Mouse (Mus musculus): ENCODE data around the gene Mgat4e. TPM values are rescaled to one million over a fixed set of nuclear protein-coding genes. Genes with fewer than 3 reads are reported as not detected.

The Mgat4e gene
- polyA plus RNA-seq, 1 experiment: not detected

DNA sequence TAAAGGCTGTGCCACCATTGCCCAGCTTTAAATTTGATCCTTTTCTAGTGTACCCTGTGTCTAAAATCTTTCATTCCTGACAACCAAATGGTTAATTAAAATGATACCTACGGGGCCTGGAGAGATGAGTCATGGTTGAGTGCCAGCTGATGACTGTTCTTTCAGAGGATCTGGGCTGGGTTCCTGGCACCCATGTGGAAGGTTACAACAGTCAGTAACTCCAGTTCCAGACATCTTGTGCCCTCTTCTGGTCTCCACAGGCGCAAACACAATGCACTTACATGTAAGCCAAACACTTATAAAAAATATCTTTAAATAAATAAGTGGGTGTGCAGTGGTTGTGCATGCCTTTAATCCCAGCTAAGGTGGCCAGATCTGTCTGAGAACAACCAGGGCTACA lies 56.0 kb downstream of the Mgat4e start:
- Histone ChIP-seq H3K4me3 (ENCODE audit: extremely low read depth, insufficient read depth, insufficient read length) (no peak overlapping the region), H3K27me3 (ENCODE audit: control insufficient read depth, insufficient read depth, low read length) (no peaks in the 10 kb centered on the region), H3K4me1 (ENCODE audit: control insufficient read depth, insufficient read depth, insufficient read length) (peaks cover 2% of the 10 kb centered on the region; the same call in 1 of the 2 replicates), H3K36me3 (ENCODE audit: control insufficient read depth, insufficient read depth, low read length) (peaks cover 10% of the 10 kb centered on the region), H3K27ac (ENCODE audit: insufficient read depth, low read length) (no peak overlapping the region)
- 88% methylated on average over 2 of the region's 2 CpGs for WGBS
- DNase-seq (ENCODE audit: low read depth in 1 of 2, low spot score in 2 of 2): no peak
- TF ChIP-seq POLR2A (IDR thresholded peaks at IDR 0.05; ENCODE audit: low read depth, low read length): no peak
- no peak for TF ChIP-seq CTCF (IDR thresholded peaks at IDR 0.05; ENCODE audit: extremely low read depth, insufficient read depth, insufficient read length, insufficient replicate concordance)

- DNase-seq (ENCODE audit: low read depth in 1 of 2, low spot score in 2 of 2): no peak
- WGBS: 90% methylated on average over 7 of the region's 7 CpGs
Observed at GRCm38 (mm10) chr1:134492276-134492675, 57.2 kb downstream of the Mgat4e start.

More at GRCm38 (mm10) chr1:134492276-134492675, 57.2 kb downstream of the Mgat4e start:
- no peak overlapping the region for H3K4me3 ChIP-seq (ENCODE audit: extremely low read depth, insufficient read depth, insufficient read length)
- no peak for TF ChIP-seq POLR2A (IDR thresholded peaks at IDR 0.05; ENCODE audit: low read depth, low read length)
- TF ChIP-seq CTCF (IDR thresholded peaks at IDR 0.05; ENCODE audit: extremely low read depth, insufficient read depth, insufficient read length, insufficient replicate concordance): no peak
- H3K36me3 ChIP-seq (ENCODE audit: control insufficient read depth, insufficient read depth, low read length): peaks cover 14% of the 10 kb centered on the region
- H3K27me3 ChIP-seq (ENCODE audit: control insufficient read depth, insufficient read depth, low read length): no peaks in the 10 kb centered on the region
- H3K4me1 ChIP-seq (ENCODE audit: control insufficient read depth, insufficient read depth, insufficient read length): peaks cover 2% of the 10 kb centered on the region; the same call in 1 of the 2 replicates
- no peak overlapping the region for H3K27ac ChIP-seq (ENCODE audit: insufficient read depth, low read length)

Other genes with a start within 250 kb of the Mgat4e start
- gene Ppfia4, start 216.8 kb downstream of the Mgat4e start, polyA plus RNA-seq (2012; rRNA removed): 20.1 and 28.5 TPM in 2 replicates
- gene Tmem183a, start 187.7 kb downstream of the Mgat4e start, polyA plus RNA-seq (2012; rRNA removed): 39.2 and 42.2 TPM in 2 replicates
- not detected in 2 replicates for gene 4933406M09Rik, start 163.7 kb downstream of the Mgat4e start, polyA plus RNA-seq (2012; rRNA removed)
- gene Cyb5r1, start 144.1 kb downstream of the Mgat4e start, polyA plus RNA-seq (2012; rRNA removed): 46.0 and 46.4 TPM in 2 replicates
- gene Adipor1, start 134.3 kb downstream of the Mgat4e start, polyA plus RNA-seq (2012; rRNA removed): 106 and 122 TPM in 2 replicates
- gene Klhl12, start 94.2 kb downstream of the Mgat4e start, polyA plus RNA-seq (2012; rRNA removed): 4.8 and 5.9 TPM in 2 replicates
- gene Rabif, start 55.0 kb downstream of the Mgat4e start, polyA plus RNA-seq (2012; rRNA removed): 8.6 and 9.4 TPM in 2 replicates
- gene Kdm5b, start 10.5 kb upstream of the Mgat4e start, polyA plus RNA-seq (2012; rRNA removed): 4.8 and 6.2 TPM in 2 replicates
- 0.01 TPM in 1 of 2 replicates, not detected in the other for gene Syt2, start 97.0 kb upstream of the Mgat4e start, polyA plus RNA-seq (2012; rRNA removed)